Mouse (Mus musculus): ENCODE results near the gene Hs6st2. TPM values are rescaled to one million over a fixed set of nuclear protein-coding genes. Genes with fewer than 3 reads are reported as not detected.

Gene Hs6st2
- polyA plus RNA-seq, 1 experiment from 2014 or later, result 7.7 TPM

GRCm38 (mm10) chrX:51680428-51681169 is 1.1 kb downstream of the Hs6st2 start:
- H3K9ac ChIP-seq (ENCODE audit: low read length), result peak overlapping the region; percentile 37
- peaks cover 34% of the 10 kb centered on the region for H3K27me3 ChIP-seq (ENCODE audit: control insufficient read depth, insufficient read depth, low read length)
- no peaks in the 10 kb centered on the region for H3K9me3 ChIP-seq (replicated peaks; ENCODE audit: control insufficient read depth, low read length)
- no peak overlapping the region for H3K27ac ChIP-seq (ENCODE audit: low read length)
- no peaks in the 10 kb centered on the region for H3K36me3 ChIP-seq (ENCODE audit: control insufficient read depth, insufficient read depth)
- no peaks in the 10 kb centered on the region for H3K4me1 ChIP-seq (ENCODE audit: control insufficient read depth, insufficient read depth, low read length)
- peak overlapping the region; percentile 64 for H3K4me2 ChIP-seq (ENCODE audit: low read depth, low read length)
- WGBS, result 13% methylated on average over 57 of the region's 70 CpGs
- H3K4me3 ChIP-seq (ENCODE audit: low read length), result peak overlapping the region; percentile 56
- ATAC-seq (replicated peaks; ENCODE audit: extremely low read depth, insufficient read depth, low FRiP score), result peak; percentile 65

GRCm38 (mm10) chrX:51679601-51680427 is 1.8 kb downstream of the Hs6st2 start:
- Histone ChIP-seq H3K27ac (ENCODE audit: low read length) (no peak overlapping the region), H3K4me3 (ENCODE audit: low read length) (peak overlapping the region; percentile 56), H3K9ac (ENCODE audit: low read length) (peak overlapping the region; percentile 37), H3K4me1 (ENCODE audit: control insufficient read depth, insufficient read depth, low read length) (no peaks in the 10 kb centered on the region), H3K27me3 (ENCODE audit: control insufficient read depth, insufficient read depth, low read length) (peaks cover 33% of the 10 kb centered on the region), H3K36me3 (ENCODE audit: control insufficient read depth, insufficient read depth) (no peaks in the 10 kb centered on the region), H3K9me3 (replicated peaks; ENCODE audit: control insufficient read depth, low read length) (no peaks in the 10 kb centered on the region), H3K4me2 (ENCODE audit: low read depth, low read length) (peak overlapping the region; percentile 64)
- 22% methylated on average over 46 of the region's 46 CpGs for WGBS
- ATAC-seq (replicated peaks; ENCODE audit: extremely low read depth, insufficient read depth, low FRiP score), result no peak

GRCm38 (mm10) chrX:51658236-51658635 is 23.4 kb downstream of the Hs6st2 start:
- no peaks in the 10 kb centered on the region for H3K36me3 ChIP-seq (ENCODE audit: control insufficient read depth, insufficient read depth)
- H3K27ac ChIP-seq (ENCODE audit: low read length), result no peak overlapping the region
- H3K4me1 ChIP-seq (ENCODE audit: control insufficient read depth, insufficient read depth, low read length), result no peaks in the 10 kb centered on the region
- no peak overlapping the region for H3K4me3 ChIP-seq (ENCODE audit: low read length)
- H3K9me3 ChIP-seq (replicated peaks; ENCODE audit: control insufficient read depth, low read length), result no peaks in the 10 kb centered on the region
- no peak overlapping the region for H3K9ac ChIP-seq (ENCODE audit: low read length)
- no peaks in the 10 kb centered on the region for H3K27me3 ChIP-seq (ENCODE audit: control insufficient read depth, insufficient read depth, low read length)
- no peak overlapping the region for H3K4me2 ChIP-seq (ENCODE audit: low read depth, low read length)
- 62% methylated on average over 2 of the region's 2 CpGs for WGBS
- ATAC-seq (replicated peaks; ENCODE audit: extremely low read depth, insufficient read depth, low FRiP score), result no peak

GRCm38 (mm10) chrX:51642661-51643257 is 38.9 kb downstream of the Hs6st2 start:
- no peak for ATAC-seq (replicated peaks; ENCODE audit: extremely low read depth, insufficient read depth, low FRiP score)
- H3K9me3 ChIP-seq (replicated peaks; ENCODE audit: control insufficient read depth, low read length), result no peaks in the 10 kb centered on the region
- H3K4me1 ChIP-seq (ENCODE audit: control insufficient read depth, insufficient read depth, low read length), result no peaks in the 10 kb centered on the region
- WGBS, result 72% methylated on average over 3 of the region's 3 CpGs
- H3K9ac ChIP-seq (ENCODE audit: low read length), result no peak overlapping the region
- H3K4me2 ChIP-seq (ENCODE audit: low read depth, low read length), result no peak overlapping the region
- no peaks in the 10 kb centered on the region for H3K36me3 ChIP-seq (ENCODE audit: control insufficient read depth, insufficient read depth)
- no peaks in the 10 kb centered on the region for H3K27me3 ChIP-seq (ENCODE audit: control insufficient read depth, insufficient read depth, low read length)
- H3K27ac ChIP-seq (ENCODE audit: low read length), result no peak overlapping the region
- H3K4me3 ChIP-seq (ENCODE audit: low read length), result no peak overlapping the region

- H3K9ac ChIP-seq (ENCODE audit: low read length), result no peak overlapping the region
- no peak overlapping the region for H3K4me3 ChIP-seq (ENCODE audit: low read length)
- no peak overlapping the region for H3K27ac ChIP-seq (ENCODE audit: low read length)
- WGBS, result 70% methylated on average over 7 of the region's 7 CpGs
- no peaks in the 10 kb centered on the region for H3K9me3 ChIP-seq (replicated peaks; ENCODE audit: control insufficient read depth, low read length)
- no peaks in the 10 kb centered on the region for H3K4me1 ChIP-seq (ENCODE audit: control insufficient read depth, insufficient read depth, low read length)
- H3K27me3 ChIP-seq (ENCODE audit: control insufficient read depth, insufficient read depth, low read length), result no peaks in the 10 kb centered on the region
- H3K36me3 ChIP-seq (ENCODE audit: control insufficient read depth, insufficient read depth), result no peaks in the 10 kb centered on the region
- no peak for ATAC-seq (replicated peaks; ENCODE audit: extremely low read depth, insufficient read depth, low FRiP score)
- H3K4me2 ChIP-seq (ENCODE audit: low read depth, low read length), result no peak overlapping the region
Measured at GRCm38 (mm10) chrX:51635756-51636155, 45.9 kb downstream of the Hs6st2 start.

- no peak overlapping the region for H3K9ac ChIP-seq (ENCODE audit: low read length)
- no peak for ATAC-seq (replicated peaks; ENCODE audit: extremely low read depth, insufficient read depth, low FRiP score)
- no peaks in the 10 kb centered on the region for H3K4me1 ChIP-seq (ENCODE audit: control insufficient read depth, insufficient read depth, low read length)
- no peaks in the 10 kb centered on the region for H3K27me3 ChIP-seq (ENCODE audit: control insufficient read depth, insufficient read depth, low read length)
- H3K4me3 ChIP-seq (ENCODE audit: low read length), result no peak overlapping the region
- H3K36me3 ChIP-seq (ENCODE audit: control insufficient read depth, insufficient read depth), result no peaks in the 10 kb centered on the region
- H3K9me3 ChIP-seq (replicated peaks; ENCODE audit: control insufficient read depth, low read length), result no peaks in the 10 kb centered on the region
- no peak overlapping the region for H3K4me2 ChIP-seq (ENCODE audit: low read depth, low read length)
- no peak overlapping the region for H3K27ac ChIP-seq (ENCODE audit: low read length)
- 34% methylated on average over 2 of the region's 2 CpGs for WGBS
Measured at GRCm38 (mm10) chrX:51631376-51631775, 50.3 kb downstream of the Hs6st2 start.

- WGBS, result 37% methylated on average over 7 of the region's 7 CpGs
- no peaks in the 10 kb centered on the region for H3K4me1 ChIP-seq (ENCODE audit: control insufficient read depth, insufficient read depth, low read length)
- H3K4me3 ChIP-seq (ENCODE audit: low read length), result no peak overlapping the region
- H3K9ac ChIP-seq (ENCODE audit: low read length), result no peak overlapping the region
- no peak overlapping the region for H3K27ac ChIP-seq (ENCODE audit: low read length)
- ATAC-seq (replicated peaks; ENCODE audit: extremely low read depth, insufficient read depth, low FRiP score), result no peak
- no peaks in the 10 kb centered on the region for H3K27me3 ChIP-seq (ENCODE audit: control insufficient read depth, insufficient read depth, low read length)
- H3K4me2 ChIP-seq (ENCODE audit: low read depth, low read length), result no peak overlapping the region
- H3K36me3 ChIP-seq (ENCODE audit: control insufficient read depth, insufficient read depth), result no peaks in the 10 kb centered on the region
- H3K9me3 ChIP-seq (replicated peaks; ENCODE audit: control insufficient read depth, low read length), result no peaks in the 10 kb centered on the region
Measured at GRCm38 (mm10) chrX:51614384-51615004, 67.2 kb downstream of the Hs6st2 start.

GRCm38 (mm10) chrX:51610743-51611142 is 70.9 kb downstream of the Hs6st2 start:
- Histone ChIP-seq H3K36me3 (ENCODE audit: control insufficient read depth, insufficient read depth) (no peaks in the 10 kb centered on the region), H3K4me1 (ENCODE audit: control insufficient read depth, insufficient read depth, low read length) (no peaks in the 10 kb centered on the region), H3K9me3 (replicated peaks; ENCODE audit: control insufficient read depth, low read length) (no peaks in the 10 kb centered on the region), H3K27me3 (ENCODE audit: control insufficient read depth, insufficient read depth, low read length) (no peaks in the 10 kb centered on the region), H3K27ac (ENCODE audit: low read length) (no peak overlapping the region), H3K9ac (ENCODE audit: low read length) (no peak overlapping the region), H3K4me2 (ENCODE audit: low read depth, low read length) (no peak overlapping the region), H3K4me3 (ENCODE audit: low read length) (no peak overlapping the region)
- no peak for ATAC-seq (replicated peaks; ENCODE audit: extremely low read depth, insufficient read depth, low FRiP score)
- WGBS, result 32% methylated on average over 1 of the region's 1 CpGs
